Comparison of ENCODE assay signal across 23 mouse cellular contexts in the genomic region with DNA sequence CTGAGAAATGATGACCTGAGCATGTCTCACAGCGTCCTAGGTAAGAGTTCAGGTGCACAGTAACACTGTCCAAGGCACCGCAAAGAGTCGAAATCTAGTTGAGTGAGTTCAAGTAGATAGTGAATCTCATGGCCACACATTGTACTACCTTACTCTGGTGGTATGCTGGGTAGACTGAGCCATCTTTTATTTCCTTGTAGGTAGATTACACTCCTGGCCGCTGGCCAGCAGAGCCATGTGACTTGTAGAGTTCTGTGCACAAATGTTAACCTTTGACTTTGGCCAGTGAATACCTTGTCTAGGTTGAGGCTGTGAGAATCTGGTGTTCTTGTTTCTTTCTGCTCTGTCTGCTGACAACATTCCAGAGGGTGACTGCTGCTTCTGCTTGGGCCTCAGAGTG.
DNase-seq lines count a peak whose midpoint lies in the region; ATAC-seq and TF ChIP-seq lines count a peak whose summit lies in the region.
"Had no signal": no experiment of that assay in that cellular context is flagged by ENCODE, and none has a peak within 500 bp of the region (broad histone marks: within the 10 kb centered on the region; RNA-seq: fewer than 3 reads in every experiment).

No protein-coding gene starts in this region.

- TF ChIP-seq POLR2A in cerebellum, adult 2 months (IDR thresholded peaks at IDR 0.05; ENCODE audit: borderline replicate concordance, insufficient read depth, low read length), result no peak

- ATAC-seq in intestine, embryonic 15.5 days, result peak; percentile 90
- no peak for ATAC-seq in erythroblast, adult 5-6 weeks (replicated peaks; ENCODE audit: low FRiP score, poor library complexity, severe bottlenecking)
- ATAC-seq: CD4-positive, CD25-positive, alpha-beta regulatory T cell, adult 4 months had no signal

- no peak overlapping the region for H3K27ac ChIP-seq in heart, embryonic 10.5 days
- H3K27ac ChIP-seq in intestine, embryonic 15.5 days, result no peak overlapping the region
- no peak overlapping the region for H3K27ac ChIP-seq in cerebellum, adult 2 months (ENCODE audit: insufficient read depth, low read length)
- H3K27ac ChIP-seq: forebrain, embryonic 13.5 days; gastrocnemius, adult 2 months; heart, embryonic 13.5 days; hindbrain, embryonic 12.5 days; left cerebral cortex, adult 2 months; limb, embryonic 15.5 days had no signal

- no peak overlapping the region for H3K4me3 ChIP-seq in heart, embryonic 10.5 days
- no peak overlapping the region for H3K4me3 ChIP-seq in intestine, embryonic 15.5 days (replicated peaks)
- H3K4me3 ChIP-seq in cerebellum, adult 2 months (replicated peaks; ENCODE audit: insufficient read depth, low read depth, low read length), result no peak overlapping the region
- H3K4me3 ChIP-seq: forebrain, embryonic 13.5 days; gastrocnemius, adult 2 months; heart, embryonic 13.5 days; hindbrain, embryonic 12.5 days; left cerebral cortex, adult 2 months; limb, embryonic 15.5 days had no signal

- H3K4me1 ChIP-seq in heart, embryonic 10.5 days, result 0 out of 2 replicates have a peak, but pooled peaks cover 4% of the 10 kb centered on the region
- 0 out of 2 replicates have a peak, but pooled peaks cover 5% of the 10 kb centered on the region for H3K4me1 ChIP-seq in intestine, embryonic 15.5 days (replicated peaks)
- H3K4me1 ChIP-seq in cerebellum, adult 2 months (ENCODE audit: control insufficient read depth, insufficient read depth, low read length), result no peaks in the 10 kb centered on the region
- H3K4me1 ChIP-seq: heart, embryonic 13.5 days had no signal

- H3K27me3 ChIP-seq in heart, embryonic 10.5 days (ENCODE audit: insufficient read depth, poor library complexity, severe bottlenecking), result no peaks in the 10 kb centered on the region
- H3K27me3 ChIP-seq in intestine, embryonic 15.5 days (replicated peaks), result no peaks in the 10 kb centered on the region
- no peaks in the 10 kb centered on the region for H3K27me3 ChIP-seq in cerebellum, adult 2 months (ENCODE audit: control insufficient read depth, insufficient read depth, low read length)
- H3K27me3 ChIP-seq: forebrain, embryonic 13.5 days; heart, embryonic 13.5 days; hindbrain, embryonic 12.5 days; limb, embryonic 15.5 days had no signal

- no peaks in the 10 kb centered on the region for H3K36me3 ChIP-seq in heart, embryonic 10.5 days
- no peaks in the 10 kb centered on the region for H3K36me3 ChIP-seq in intestine, embryonic 15.5 days
- H3K36me3 ChIP-seq: heart, embryonic 13.5 days; hindbrain, embryonic 12.5 days; limb, embryonic 15.5 days had no signal

- peak; percentile 46 for DNase-seq in heart, embryonic 10.5 days (ENCODE audit: low spot score)
- DNase-seq in heart, postnatal 14 days, result no peak
- DNase-seq in kidney, adult 8-10 months, result peak; percentile 15 to 47
- peak; percentile 29 to 49 for DNase-seq in kidney, postnatal 36 days
- no peak for DNase-seq in cerebellum, adult 11 months
- DNase-seq in cerebellum, adult 2 months, result no peak
- DNase-seq: adrenal gland, postnatal 25 days; cerebellum, postnatal 14 days; gastrocnemius, adult 2 months; left cerebral cortex, postnatal 4 days; lung, postnatal 10 days; right cerebral cortex, postnatal 14 days; spleen, adult 18-20 months; thymus, postnatal 36 days had no signal

- 84% methylated on average over 4 of the region's 4 CpGs for WGBS in heart, embryonic 10.5 days
- WGBS in intestine, embryonic 15.5 days, result 78% methylated on average over 4 of the region's 4 CpGs
- WGBS in cerebellum, adult 2 months, result 90% methylated on average over 4 of the region's 4 CpGs

- intact Hi-C loops in heart, postnatal 14 days (cut with DNase I), result no loop called here

- TF ChIP-seq CTCF in cerebellum, adult 2 months (IDR thresholded peaks at IDR 0.05; ENCODE audit: borderline replicate concordance, insufficient read depth, low read depth, low read length), result no peak

- H3K4me2 ChIP-seq in intestine, embryonic 15.5 days (replicated peaks), result no peak overlapping the region
- H3K4me2 ChIP-seq: heart, embryonic 13.5 days; hindbrain, embryonic 12.5 days; limb, embryonic 15.5 days; midbrain, embryonic 11.5 days had no signal

- no peak overlapping the region for H3K9ac ChIP-seq in intestine, embryonic 15.5 days
- H3K9ac ChIP-seq: forebrain, embryonic 13.5 days; heart, embryonic 13.5 days; hindbrain, embryonic 12.5 days; limb, embryonic 15.5 days had no signal

- H3K9me3 ChIP-seq in heart, embryonic 10.5 days, result no peaks in the 10 kb centered on the region
- H3K9me3 ChIP-seq in intestine, embryonic 15.5 days, result no peaks in the 10 kb centered on the region
- H3K9me3 ChIP-seq: forebrain, embryonic 13.5 days; heart, embryonic 13.5 days; hindbrain, embryonic 12.5 days; limb, embryonic 15.5 days had no signal

Comparison
In these comparisons a context has a peak if more than half of its experiments do, and no peak if none do; other contexts are left out.
1. DNase-seq: peak in heart, embryonic 10.5 days (single experiment), kidney, adult 8-10 months (2 of 2) and kidney, postnatal 36 days (2 of 2); none in heart, postnatal 14 days (0 of 2), cerebellum, adult 11 months (single experiment) and cerebellum, adult 2 months (0 of 2).